ENCODE assay signal across 20 mouse cellular contexts in the genomic region with DNA sequence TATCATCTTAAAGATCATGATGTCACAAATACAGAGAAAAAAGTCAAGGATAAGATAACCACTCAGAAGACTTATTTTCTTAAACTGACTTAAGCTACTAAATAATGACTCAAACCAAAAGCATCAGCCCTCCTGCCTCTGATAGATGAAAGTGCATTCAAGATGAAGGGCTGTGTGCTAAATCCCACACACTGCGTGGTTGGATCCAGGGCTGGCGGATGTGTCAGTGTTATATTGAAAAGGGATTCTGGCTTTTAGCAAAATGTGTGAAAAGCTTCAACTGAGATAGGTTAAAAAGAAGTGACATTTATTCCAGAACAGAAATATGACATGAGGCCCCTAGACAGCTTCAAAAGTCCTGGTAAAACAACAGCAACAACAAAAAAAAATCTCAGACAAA.
DNase-seq lines count a peak whose midpoint lies in the region; ATAC-seq lines count a peak whose summit lies in the region.
"Had no signal": no experiment of that assay in that cellular context is flagged by ENCODE, and none has a peak within 500 bp of the region (broad histone marks: within the 10 kb centered on the region; RNA-seq: fewer than 3 reads in every experiment).

No protein-coding gene starts in this region.

- WGBS in midbrain, embryonic 14.5 days: 83% methylated on average over 2 of the region's 2 CpGs
- WGBS in midbrain, embryonic 16.5 days: 59% methylated on average over 2 of the region's 2 CpGs

- H3K4me1 ChIP-seq in midbrain, embryonic 14.5 days (ENCODE audit: control insufficient read depth, insufficient read depth, low read length): no peaks in the 10 kb centered on the region
- no peaks in the 10 kb centered on the region for H3K4me1 ChIP-seq in midbrain, embryonic 16.5 days (ENCODE audit: control insufficient read depth, insufficient read depth, low read length)
- H3K4me1 ChIP-seq: embryonic facial prominence, embryonic 15.5 days; forebrain, embryonic 10.5 days; forebrain, embryonic 15.5 days; heart, embryonic 12.5 days; hindbrain, embryonic 10.5 days had no signal

- intact Hi-C loops in gastrocnemius, postnatal 36 days (cut with DNase I): no loop called here

- H3K9me3 ChIP-seq in midbrain, embryonic 14.5 days (ENCODE audit: control insufficient read depth, low read length): no peaks in the 10 kb centered on the region
- H3K9me3 ChIP-seq in midbrain, embryonic 16.5 days (replicated peaks; ENCODE audit: control insufficient read depth, low read length, poor library complexity, severe bottlenecking): no peaks in the 10 kb centered on the region
- H3K9me3 ChIP-seq: embryonic facial prominence, embryonic 15.5 days; forebrain, embryonic 10.5 days; forebrain, embryonic 15.5 days; heart, embryonic 12.5 days; hindbrain, embryonic 10.5 days had no signal

- H3K27me3 ChIP-seq in midbrain, embryonic 14.5 days (ENCODE audit: control insufficient read depth, insufficient read depth, low read length): no peaks in the 10 kb centered on the region
- H3K27me3 ChIP-seq in midbrain, embryonic 16.5 days (ENCODE audit: control insufficient read depth, insufficient read depth, low read depth, low read length): no peaks in the 10 kb centered on the region
- H3K27me3 ChIP-seq: embryonic facial prominence, embryonic 15.5 days; forebrain, embryonic 15.5 days; heart, embryonic 12.5 days had no signal

- peak; percentile 18 to 63 for DNase-seq in layer of hippocampus, adult 18-20 months (ENCODE audit: low spot score in 2 of 2)
- no peak for DNase-seq in layer of hippocampus, postnatal 10 days (ENCODE audit: low spot score in 2 of 2)
- peak; percentile 8 for DNase-seq in midbrain, embryonic 14.5 days
- peak; percentile 28 to 30 for DNase-seq in frontal cortex, postnatal 36 days (ENCODE audit: low spot score in 2 of 2)
- DNase-seq in gastrocnemius, postnatal 36 days: no peak
- DNase-seq: adrenal gland, adult 2 months; adrenal gland, postnatal 25 days; cerebellum, adult 11 months; cerebellum, adult 8-10 months; cerebellum, postnatal 14 days; embryo, embryonic 11 days; gastrocnemius, postnatal 14 days had no signal

- no peak overlapping the region for H3K4me2 ChIP-seq in midbrain, embryonic 14.5 days (ENCODE audit: low read length)
- H3K4me2 ChIP-seq in midbrain, embryonic 16.5 days (ENCODE audit: low read length): no peak overlapping the region
- H3K4me2 ChIP-seq: embryonic facial prominence, embryonic 15.5 days; forebrain, embryonic 15.5 days; heart, embryonic 12.5 days; hindbrain, embryonic 14.5 days had no signal

- no peak overlapping the region for H3K9ac ChIP-seq in midbrain, embryonic 14.5 days (replicated peaks; ENCODE audit: low read length)
- no peak overlapping the region for H3K9ac ChIP-seq in midbrain, embryonic 16.5 days (ENCODE audit: low read depth, low read length)
- H3K9ac ChIP-seq: embryonic facial prominence, embryonic 15.5 days; forebrain, embryonic 15.5 days; heart, embryonic 12.5 days; hindbrain, embryonic 14.5 days had no signal

- no peak overlapping the region for H3K4me3 ChIP-seq in midbrain, embryonic 14.5 days (replicated peaks; ENCODE audit: low read depth, low read length)
- H3K4me3 ChIP-seq in midbrain, embryonic 16.5 days (ENCODE audit: low read depth, low read length): no peak overlapping the region
- H3K4me3 ChIP-seq: embryonic facial prominence, embryonic 15.5 days; erythroblast, embryonic 14.5 days; forebrain, embryonic 10.5 days; forebrain, embryonic 15.5 days; heart, embryonic 12.5 days; hindbrain, embryonic 10.5 days had no signal

- H3K27ac ChIP-seq in midbrain, embryonic 14.5 days (replicated peaks; ENCODE audit: low read depth, low read length): no peak overlapping the region
- H3K27ac ChIP-seq in midbrain, embryonic 16.5 days (ENCODE audit: low read length): no peak overlapping the region
- H3K27ac ChIP-seq: embryonic facial prominence, embryonic 15.5 days; forebrain, embryonic 10.5 days; forebrain, embryonic 15.5 days; hindbrain, embryonic 10.5 days; hindbrain, embryonic 14.5 days had no signal

- no peak for ATAC-seq in midbrain, embryonic 14.5 days (ENCODE audit: low FRiP score, low TSS enrichment)
- ATAC-seq in midbrain, embryonic 16.5 days: no peak
- ATAC-seq: forebrain, embryonic 15.5 days had no signal

- H3K36me3 ChIP-seq in midbrain, embryonic 14.5 days (ENCODE audit: control insufficient read depth, insufficient read depth, low read length): no peaks in the 10 kb centered on the region
- H3K36me3 ChIP-seq in midbrain, embryonic 16.5 days (ENCODE audit: control insufficient read depth, insufficient read depth, low read length): no peaks in the 10 kb centered on the region
- H3K36me3 ChIP-seq: embryonic facial prominence, embryonic 15.5 days; forebrain, embryonic 10.5 days; forebrain, embryonic 15.5 days; heart, embryonic 12.5 days; hindbrain, embryonic 10.5 days had no signal

Comparison
In these comparisons a context has a peak if more than half of its experiments do, and no peak if none do; other contexts are left out.
1. DNase-seq: peak in layer of hippocampus, adult 18-20 months (2 of 2), midbrain, embryonic 14.5 days (single experiment) and frontal cortex, postnatal 36 days (2 of 2); none in layer of hippocampus, postnatal 10 days (0 of 2) and gastrocnemius, postnatal 36 days (0 of 2).